Mouse (Mus musculus) erythroblast, embryonic 14.5 days (primary cell): ENCODE measurements around the gene St14.

Experiments used
- GATA1 ChIP-seq: IDR thresholded peaks from 2 replicates; pipeline ENCODE4 v1.6.1; 2012; ENCODE audit warnings: low read length, inconsistent platforms, mixed read lengths
- TAL1 ChIP-seq: IDR thresholded peaks from 3 replicates; pipeline ENCODE4 v1.6.1; 2012; ENCODE audit warnings: low read length, inconsistent platforms, mixed read lengths

DNA sequence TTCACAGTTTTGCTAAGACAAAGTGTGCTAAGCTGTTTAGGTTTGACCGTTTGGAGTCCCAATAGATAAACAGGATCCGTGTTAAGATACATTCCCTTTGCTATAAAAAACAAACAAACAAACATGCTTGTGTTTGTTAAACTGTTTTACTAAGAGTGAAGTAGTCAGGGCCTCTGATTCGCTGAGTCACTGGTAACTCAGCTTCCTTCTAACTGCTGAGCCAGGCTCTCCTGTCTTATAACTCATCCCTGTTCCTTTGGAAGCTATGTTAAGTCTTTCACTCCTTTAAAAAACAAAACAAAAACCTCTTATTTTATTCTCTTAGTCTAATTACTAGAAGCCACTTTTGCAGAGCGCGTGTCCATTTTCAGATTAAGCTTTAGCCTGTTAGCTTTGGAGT lies 59.4 kb downstream of the St14 start:
- no peak for TF ChIP-seq GATA1
- no peak for TF ChIP-seq TAL1
